Mouse (Mus musculus) hindbrain, embryonic 14.5 days (tissue): ENCODE data around the gene Syn2. TPM values are rescaled to one million over a fixed set of nuclear protein-coding genes. Genes with fewer than 3 reads are reported as not detected.
"Not testable (repeated sequence)": the region's sequence is repeated elsewhere in the genome, so short reads cannot be mapped to it uniquely, and the experiment has no call there.

Experiments used
- ATAC-seq: fragments of 200-750 bp; cut with Nextera tagmentation; 2 replicates; pipeline ENCODE4 v1.8.0; 2017; ENCODE audit warnings: moderate number of reproducible peaks, mild to moderate bottlenecking, moderate TSS enrichment, moderate library complexity; ENCODE audit not compliant: low FRiP score
- DNase-seq: peaks from one replicate; pipeline ENCODE4 v3.0.0-alpha.2; 2015; ENCODE audit warnings: low spot score
- H3K27ac ChIP-seq: fragments of 300-500 bp; sonication (generic); 2 replicates; pipeline ENCODE4 v1.5.1; 2014; ENCODE audit warnings: mild to moderate bottlenecking, moderate library complexity
- H3K27me3 ChIP-seq: fragments of 300-500 bp; sonication (generic); 2 replicates; pipeline ENCODE4 v1.6.1; 2014; ENCODE audit warnings: mild to moderate bottlenecking, low read length, mixed read lengths; ENCODE audit not compliant: control insufficient read depth, insufficient read depth
- H3K36me3 ChIP-seq: fragments of 300-500 bp; sonication (generic); replicated peaks from 2 replicates; pipeline ENCODE4 v1.6.1; 2014; ENCODE audit not compliant: control insufficient read depth, insufficient read depth
- H3K4me1 ChIP-seq: fragments of 300-500 bp; sonication (generic); replicated peaks from 2 replicates; pipeline ENCODE4 v1.6.1; 2014; ENCODE audit warnings: antibody characterized with exemption, low read length, mixed read lengths; ENCODE audit not compliant: control insufficient read depth, insufficient read depth
- H3K4me2 ChIP-seq: fragments of 300-500 bp; sonication (generic); replicated peaks from 2 replicates; pipeline ENCODE4 v1.6.1; 2014; ENCODE audit warnings: mild to moderate bottlenecking, moderate library complexity
- H3K4me3 ChIP-seq: fragments of 300-500 bp; sonication (generic); replicated peaks from 2 replicates; pipeline ENCODE4 v1.5.1; 2014; ENCODE audit warnings: mild to moderate bottlenecking, low read length
- H3K9ac ChIP-seq: fragments of 300-500 bp; sonication (generic); 2 replicates; pipeline ENCODE4 v1.6.1; 2014
- H3K9me3 ChIP-seq: fragments of 300-500 bp; sonication (generic); 2 replicates; pipeline ENCODE4 v1.6.1; 2016; ENCODE audit warnings: low read length; ENCODE audit not compliant: control insufficient read depth
- WGBS: fragments of 180-500 bp; shearing (Covaris S2); extraction: QIAGEN DNeasy Blood & Tissue Kit; methylation state at CpG from one replicate; pipeline ENCODE4 v1.1.7; 2014; 5-methylcytosine and 5-hydroxymethylcytosine counted together
- polyA plus RNA-seq: library from polyadenylated mRNA; unstranded; fragments of >200 nt; fragmentation: Nextera tagmentation; extraction: Ambion mirVana; gene quantifications from 2 replicates; pipeline ENCODE4 v1.2.1, GENCODE M21; 2014

Syn2 gene
- polyA plus RNA-seq, 1 experiment from 2014 or later, result 65.1 TPM

DNA sequence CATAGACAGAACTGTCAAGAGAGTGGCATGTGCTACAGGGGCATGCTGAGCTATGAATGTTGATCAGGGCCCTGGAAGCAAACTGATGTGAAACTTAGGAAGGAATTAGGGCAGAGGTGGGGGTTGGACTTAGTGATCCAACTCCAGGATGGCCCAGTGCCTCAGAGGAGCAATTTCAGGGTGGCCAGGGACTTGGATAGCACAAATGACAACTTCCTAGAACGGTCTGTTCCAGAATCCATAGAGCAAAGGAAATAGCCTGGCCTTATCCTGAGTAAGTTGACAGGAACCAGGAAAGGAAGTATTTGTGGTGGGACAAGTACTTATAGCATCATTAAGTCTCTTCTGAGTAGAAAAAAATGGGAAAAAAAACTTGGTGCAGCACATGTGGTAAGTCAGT lies 97.9 kb downstream of the Syn2 start:
- no peaks in the 10 kb centered on the region for H3K9me3 ChIP-seq
- H3K27ac ChIP-seq, result no peak overlapping the region
- no peak overlapping the region for H3K9ac ChIP-seq
- ATAC-seq, result no peak
- WGBS, result 85% methylated on average over 1 of the region's 1 CpGs
- no peaks in the 10 kb centered on the region for H3K27me3 ChIP-seq
- H3K4me3 ChIP-seq, result no peak overlapping the region
- H3K36me3 ChIP-seq, result no peaks in the 10 kb centered on the region
- no peaks in the 10 kb centered on the region for H3K4me1 ChIP-seq
- H3K4me2 ChIP-seq, result no peak overlapping the region
- DNase-seq, result no peak

- no peaks in the 10 kb centered on the region for H3K36me3 ChIP-seq
- 89% methylated on average over 9 of the region's 9 CpGs for WGBS
- no peak overlapping the region for H3K9ac ChIP-seq
- H3K9me3 ChIP-seq, result no peaks in the 10 kb centered on the region
- H3K27ac ChIP-seq, result no peak overlapping the region
- H3K27me3 ChIP-seq, result no peaks in the 10 kb centered on the region
- no peak for DNase-seq
- ATAC-seq, result no peak
- H3K4me2 ChIP-seq, result no peak overlapping the region
- no peak overlapping the region for H3K4me3 ChIP-seq
- H3K4me1 ChIP-seq, result no peaks in the 10 kb centered on the region
Observed at GRCm38 (mm10) chr6:115238031-115239027, 103.6 kb downstream of the Syn2 start.

GRCm38 (mm10) chr6:115239335-115239734 lies 104.6 kb downstream of the Syn2 start:
- Histone ChIP-seq H3K9me3 (no peaks in the 10 kb centered on the region), H3K4me1 (no peaks in the 10 kb centered on the region), H3K27me3 (no peaks in the 10 kb centered on the region), H3K27ac (no peak overlapping the region), H3K4me3 (no peak overlapping the region), H3K9ac (no peak overlapping the region), H3K36me3 (peaks cover 2% of the 10 kb centered on the region; the same call in 1 of the 2 replicates), H3K4me2 (no peak overlapping the region)
- DNase-seq (no peak), ATAC-seq (no peak)
- 78% methylated on average over 7 of the region's 7 CpGs for WGBS

- H3K9ac ChIP-seq, H3K4me2 ChIP-seq, H3K4me1 ChIP-seq, H3K4me3 ChIP-seq, ATAC-seq, H3K27ac ChIP-seq, H3K9me3 ChIP-seq, H3K27me3 ChIP-seq, DNase-seq: not testable (repeated sequence)
- H3K36me3 ChIP-seq, result peaks cover 12% of the 10 kb centered on the region; the same call in 1 of the 2 replicates
- 61% methylated on average over 2 of the region's 2 CpGs for WGBS
Observed at GRCm38 (mm10) chr6:115240431-115240830, 105.7 kb downstream of the Syn2 start.

DNA sequence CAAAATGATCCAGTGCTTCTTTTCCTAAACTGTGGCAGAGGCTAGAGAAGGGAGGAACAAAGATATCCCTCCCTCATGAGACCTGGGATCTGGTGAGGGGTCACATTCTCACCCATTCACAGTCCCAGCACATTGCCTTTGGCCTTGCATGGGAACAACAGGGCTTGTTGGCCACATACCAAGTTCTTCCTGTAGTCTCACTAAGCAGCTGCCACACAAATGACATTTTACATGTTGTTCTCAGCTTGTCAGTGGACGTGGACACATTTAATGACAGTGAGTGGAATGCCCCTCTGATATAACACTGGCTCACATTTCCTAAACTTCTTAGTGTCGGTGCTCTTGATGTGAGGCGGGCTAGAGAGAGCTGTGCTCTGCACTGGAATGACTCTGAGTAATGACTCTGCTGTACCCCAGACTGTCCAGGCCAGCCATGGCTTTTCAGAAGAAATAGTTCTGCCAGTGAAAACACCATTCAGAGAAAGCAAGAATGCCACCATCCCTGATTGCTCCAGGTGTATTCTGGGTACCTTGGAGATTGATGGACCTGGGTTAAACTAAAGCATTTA lies 106.5 kb downstream of the Syn2 start:
- WGBS, result 64% methylated on average over 3 of the region's 3 CpGs
- Histone ChIP-seq H3K9ac (no peak overlapping the region), H3K9me3 (no peaks in the 10 kb centered on the region), H3K27ac (no peak overlapping the region), H3K36me3 (peaks cover 19% of the 10 kb centered on the region; the same call in 1 of the 2 replicates), H3K27me3 (no peaks in the 10 kb centered on the region), H3K4me3 (no peak overlapping the region), H3K4me2 (no peak overlapping the region), H3K4me1 (no peaks in the 10 kb centered on the region)
- ATAC-seq, result no peak
- no peak for DNase-seq

- Histone ChIP-seq H3K27me3 (no peaks in the 10 kb centered on the region), H3K4me2 (no peak overlapping the region), H3K4me1 (no peaks in the 10 kb centered on the region), H3K9me3 (no peaks in the 10 kb centered on the region), H3K36me3 (peaks cover 22% of the 10 kb centered on the region; the same call in 1 of the 2 replicates), H3K4me3 (no peak overlapping the region), H3K9ac (no peak overlapping the region), H3K27ac (no peak overlapping the region)
- WGBS, result 77% methylated on average over 3 of the region's 3 CpGs
- ATAC-seq, result no peak
- DNase-seq, result no peak
Observed at GRCm38 (mm10) chr6:115241939-115242338, 107.2 kb downstream of the Syn2 start.

DNA sequence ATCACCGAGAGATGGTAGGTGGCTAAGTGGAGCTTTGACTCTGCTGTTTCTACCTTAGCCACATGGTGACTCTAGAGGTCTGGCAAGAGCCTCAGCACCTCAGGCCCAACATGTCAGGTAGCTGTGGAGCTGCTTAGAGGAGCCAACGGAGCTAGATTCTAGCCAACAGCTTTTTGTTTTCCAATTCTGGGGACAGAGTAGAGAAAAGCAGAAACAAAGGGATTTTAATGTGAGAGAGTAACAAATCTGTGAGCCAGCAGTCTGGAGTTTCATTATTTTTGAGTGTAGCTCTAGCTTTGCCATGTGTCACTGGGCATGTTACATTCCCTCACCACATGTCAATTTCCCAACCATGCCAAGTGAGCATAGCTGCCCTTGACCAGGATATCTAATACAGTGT lies 109.5 kb downstream of the Syn2 start:
- ATAC-seq, result no peak
- H3K4me3 ChIP-seq, result no peak overlapping the region
- WGBS, result 74% methylated on average over 2 of the region's 2 CpGs
- DNase-seq, result no peak
- no peaks in the 10 kb centered on the region for H3K9me3 ChIP-seq
- no peak overlapping the region for H3K9ac ChIP-seq
- no peaks in the 10 kb centered on the region for H3K4me1 ChIP-seq
- no peaks in the 10 kb centered on the region for H3K27me3 ChIP-seq
- H3K4me2 ChIP-seq, result no peak overlapping the region
- H3K27ac ChIP-seq, result no peak overlapping the region
- H3K36me3 ChIP-seq, result peaks cover 25% of the 10 kb centered on the region; the same call in 1 of the 2 replicates

GRCm38 (mm10) chr6:115245500-115246058 lies 110.9 kb downstream of the Syn2 start:
- ATAC-seq (no peak), DNase-seq (no peak)
- Histone ChIP-seq H3K9ac (no peak overlapping the region), H3K27me3 (no peaks in the 10 kb centered on the region), H3K36me3 (peaks cover 25% of the 10 kb centered on the region; the same call in 1 of the 2 replicates), H3K9me3 (no peaks in the 10 kb centered on the region), H3K27ac (no peak overlapping the region), H3K4me2 (no peak overlapping the region), H3K4me1 (no peaks in the 10 kb centered on the region), H3K4me3 (no peak overlapping the region)
- 88% methylated on average over 3 of the region's 3 CpGs for WGBS

DNA sequence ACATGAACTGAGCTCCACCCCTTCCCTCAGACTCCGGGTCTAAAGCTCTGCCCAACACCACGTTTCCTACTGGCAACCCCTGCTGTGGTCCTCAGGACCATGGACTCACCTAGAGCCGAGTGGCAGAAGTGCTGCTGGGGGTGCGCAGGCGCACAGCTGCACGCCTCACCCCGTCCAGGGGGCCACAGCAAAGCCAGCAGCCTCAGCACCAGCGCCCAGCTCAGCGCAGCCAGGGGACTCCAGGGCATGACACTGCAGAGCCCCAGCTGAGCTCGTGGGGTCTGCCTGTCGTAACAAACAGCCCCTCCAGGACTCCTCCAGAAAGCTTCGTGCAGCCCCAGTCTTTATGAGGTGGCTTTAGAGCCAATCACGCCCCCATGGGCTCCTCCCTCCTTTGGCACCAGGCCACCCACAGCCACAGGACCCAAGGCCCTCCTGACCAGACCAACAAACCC lies 116.9 kb downstream of the Syn2 start:
- peak; percentile 29 for DNase-seq
- Histone ChIP-seq H3K4me1 (no peaks in the 10 kb centered on the region), H3K9me3 (no peaks in the 10 kb centered on the region), H3K4me2 (peak overlapping the region; percentile 32), H3K27me3 (no peaks in the 10 kb centered on the region), H3K9ac (no peak overlapping the region), H3K27ac (peak overlapping the region; percentile 9), H3K4me3 (peak overlapping the region; percentile 6; the same call in 1 of the 2 replicates), H3K36me3 (peaks cover 4% of the 10 kb centered on the region; the same call in 1 of the 2 replicates)
- WGBS, result 4% methylated on average over 13 of the region's 13 CpGs
- peak; percentile 70; the same call in 1 of the 2 replicates for ATAC-seq
